9 mouse cellular contexts compared by ENCODE assay signal in genomic region chr9:44483510-44484044, GRCm38 (mm10). TPM values are rescaled to one million over a fixed set of nuclear protein-coding genes. Genes with fewer than 3 reads are reported as not detected.
DNase-seq lines count a peak whose midpoint lies in the region; ATAC-seq and TF ChIP-seq lines count a peak whose summit lies in the region.
"Had no signal": no experiment of that assay in that cellular context is flagged by ENCODE, and none has a peak within 500 bp of the region (broad histone marks: within the 10 kb centered on the region; RNA-seq: fewer than 3 reads in every experiment).

No protein-coding gene starts in this region.

- peak overlapping the region; percentile 85 to 91 for H3K4me3 ChIP-seq in ES-E14 (ENCODE audit: insufficient read depth in 1 of 2, low read depth in 1 of 2, low read length in 2 of 2, poor library complexity in 1 of 2, severe bottlenecking in 1 of 2)
- peak overlapping the region; percentile 80 for H3K4me3 ChIP-seq in lung, adult 2 months (replicated peaks; ENCODE audit: extremely low read depth, low read depth, low read length)

- no peaks in the 10 kb centered on the region for H3K9me3 ChIP-seq in ES-E14 (ENCODE audit: control insufficient read depth, insufficient read depth, low read depth, low read length)

- peaks cover 5 to 40% of the 10 kb centered on the region in 2 experiments; a peak in 3 of 4 replicates for H3K4me1 ChIP-seq in ES-E14 (ENCODE audit: control insufficient read depth in 2 of 2, insufficient read depth in 2 of 2, low read length in 2 of 2, poor library complexity in 1 of 2)
- peaks cover 37% of the 10 kb centered on the region for H3K4me1 ChIP-seq in lung, adult 2 months (ENCODE audit: control insufficient read depth, insufficient read depth, low read length)

- ATAC-seq in erythroid progenitor cell, adult 5-6 weeks (replicated peaks; ENCODE audit: low FRiP score, poor library complexity, severe bottlenecking), result no peak

- DNase-seq in 416B (ENCODE audit: low read depth) (peak; percentile 87), ES-E14 (ENCODE audit: low read depth, low spot score) (peak; percentile 91)
- DNase-seq in cerebellum, postnatal 25 days, result peak; percentile 73 to 74
- DNase-seq in heart, adult 9 months (ENCODE audit: low spot score in 2 of 2), result peak; percentile 76 to 77
- DNase-seq in kidney, adult 9 months, result peak; percentile 80
- peak; percentile 79 for DNase-seq in lung, adult 2 months
- DNase-seq in retina, embryonic 14.5 days (ENCODE audit: low spot score), result peak; percentile 78

- 0% methylated on average over 12 of the region's 12 CpGs for WGBS in lung, adult 2 months

- no peaks in the 10 kb centered on the region for H3K36me3 ChIP-seq in ES-E14 (ENCODE audit: control insufficient read depth, insufficient read depth, low read length, poor library complexity, severe bottlenecking)

- peak; percentile 35; the same call in 1 of the 2 replicates for TF ChIP-seq POLR2A in lung, adult 2 months (IDR thresholded peaks at IDR 0.05; ENCODE audit: borderline replicate concordance, extremely low read depth, low read depth, low read length)

- H3K27ac ChIP-seq in ES-E14 (ENCODE audit: insufficient read depth, low read depth, low read length, poor library complexity, severe bottlenecking), result no peak overlapping the region

- TF ChIP-seq CTCF in lung, adult 2 months (IDR thresholded peaks at IDR 0.05; ENCODE audit: insufficient read depth, low read length), result no peak

- H3K9ac ChIP-seq in ES-E14 (ENCODE audit: insufficient read depth, low read depth, low read length, poor library complexity, severe bottlenecking), result peak overlapping the region; percentile 79

- in situ Hi-C loops in ES-E14 (cut with MboI; ENCODE audit: low sequenced_read_pairs in 2 of 2, unreplicated experiment in 2 of 2), result no loop called here

TF ChIP-seq in ES-E14, 5 proteins besides CTCF, POLR2A, EP300 and RAD21:
- TF ChIP-seq HCFC1 (IDR thresholded peaks at IDR 0.05; ENCODE audit: borderline replicate concordance, insufficient read depth, low read length) (peak; percentile 91), ZC3H11A (IDR thresholded peaks at IDR 0.05; ENCODE audit: borderline replicate concordance, low read depth, low read length) (no peak)

RNA-seq across cellular contexts. Expression of gene Bcl9l, which starts 1.0 kb away (rescaled TPM):
- total RNA-seq in ES-E14 (2012; rRNA removed), result 4.9 and 6.7 TPM in 2 replicates
- 69.0 and 70.7 TPM in 2 replicates for polyA plus RNA-seq in lung, adult 2 months (2012; rRNA removed)
- total RNA-seq in erythroid progenitor cell, adult 5-6 weeks (2015; ENCODE audit: low replicate concordance), result 0.36 and 2.5 TPM in 2 replicates
- 1.2 and 1.7 TPM in 2 replicates for total RNA-seq in erythroid progenitor cell, adult 5-6 weeks (2017; ENCODE audit: low replicate concordance)

RNA-seq across cellular contexts. Expression of gene Upk2, which starts 28.8 kb away (rescaled TPM):
- 0.31 and 1.1 TPM in 2 replicates for total RNA-seq in ES-E14 (2012; rRNA removed)
- 4.0 and 4.4 TPM in 2 replicates for polyA plus RNA-seq in lung, adult 2 months (2012; rRNA removed)
- total RNA-seq in erythroid progenitor cell, adult 5-6 weeks (2015; ENCODE audit: low replicate concordance), result not detected in 2 replicates
- total RNA-seq in erythroid progenitor cell, adult 5-6 weeks (2017; ENCODE audit: low replicate concordance), result not detected in 2 replicates
- total RNA-seq: hematopoietic stem cell, adult 5-6 weeks had no signal

RNA-seq across cellular contexts. Expression of gene Foxr1, which starts 42.6 kb away (rescaled TPM):
- 0.79 and 1.9 TPM in 2 replicates for total RNA-seq in ES-E14 (2012; rRNA removed)
- 0.16 TPM in 1 of 2 replicates, not detected in the other for polyA plus RNA-seq in lung, adult 2 months (2012; rRNA removed)
- not detected in 2 replicates for total RNA-seq in erythroid progenitor cell, adult 5-6 weeks (2015; ENCODE audit: low replicate concordance)
- total RNA-seq in erythroid progenitor cell, adult 5-6 weeks (2017; ENCODE audit: low replicate concordance), result not detected in 2 replicates
- total RNA-seq: hematopoietic stem cell, adult 5-6 weeks had no signal
